Mouse (Mus musculus) liver, postnatal 0 days (tissue): ENCODE data around the gene Plxdc2.

ENCODE experiments used
- CTCF ChIP-seq: sonication (generic); IDR thresholded peaks from 2 replicates; pipeline ENCODE4 v1.5.1; 2016; ENCODE audit warnings: antibody characterized with exemption, low read depth
- EP300 ChIP-seq: IDR thresholded peaks from 2 replicates; pipeline ENCODE4 v1.6.1; 2016; ENCODE audit warnings: antibody characterized with exemption, low read depth, mild to moderate bottlenecking

DNA sequence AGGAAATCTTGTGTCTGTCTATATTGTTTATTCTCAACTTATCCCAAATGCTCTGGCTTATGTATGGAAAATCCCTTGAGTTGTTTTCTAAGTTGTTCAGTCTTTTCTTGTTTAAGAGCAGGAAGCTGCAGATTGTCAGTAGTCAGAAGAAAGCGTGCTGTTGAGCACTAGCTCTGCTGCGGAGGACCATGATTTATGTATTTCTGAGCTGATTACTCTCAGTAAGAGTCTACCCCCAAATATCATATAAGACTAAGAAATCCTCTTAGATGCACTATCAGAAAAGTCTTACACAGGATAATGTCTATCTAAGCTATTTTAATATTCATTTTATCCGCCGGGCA is 95.5 kb downstream of the Plxdc2 start:
- no peak for TF ChIP-seq CTCF
- TF ChIP-seq EP300: no peak
